Mouse (Mus musculus) intestine, embryonic 15.5 days (tissue): ENCODE data around the gene AC129217.1. TPM values are rescaled to one million over a fixed set of nuclear protein-coding genes. Genes with fewer than 3 reads are reported as not detected.

Experiments
- ATAC-seq: fragments of 200-750 bp; cut with Nextera tagmentation; 2 replicates; pipeline ENCODE4 v1.8.0; 2017; ENCODE audit warnings: moderate TSS enrichment, moderate library complexity
- H3K27ac ChIP-seq: fragments of 300-500 bp; sonication (generic); 2 replicates; pipeline ENCODE4 v1.5.1; 2015; ENCODE audit warnings: mild to moderate bottlenecking, inconsistent platforms
- H3K27me3 ChIP-seq: fragments of 300-500 bp; sonication (generic); replicated peaks from 2 replicates; pipeline ENCODE4 v1.6.1; 2015; ENCODE audit warnings: inconsistent platforms
- H3K36me3 ChIP-seq: fragments of 300-500 bp; sonication (generic); 2 replicates; pipeline ENCODE4 v1.6.1; 2015; ENCODE audit warnings: inconsistent platforms
- H3K4me1 ChIP-seq: fragments of 300-500 bp; sonication (generic); replicated peaks from 2 replicates; pipeline ENCODE4 v1.6.1; 2015; ENCODE audit warnings: inconsistent platforms
- H3K4me2 ChIP-seq: fragments of 300-500 bp; sonication (generic); replicated peaks from 2 replicates; pipeline ENCODE4 v1.6.1; 2015; ENCODE audit warnings: mild to moderate bottlenecking, inconsistent platforms
- H3K4me3 ChIP-seq: fragments of 300-500 bp; sonication (generic); replicated peaks from 2 replicates; pipeline ENCODE4 v1.5.1; 2015; ENCODE audit warnings: inconsistent platforms
- H3K9ac ChIP-seq: fragments of 300-500 bp; sonication (generic); 2 replicates; pipeline ENCODE4 v1.6.1; 2015; ENCODE audit warnings: inconsistent platforms
- H3K9me3 ChIP-seq: fragments of 300-500 bp; sonication (generic); 2 replicates; pipeline ENCODE4 v1.6.1; 2016; ENCODE audit warnings: inconsistent platforms
- WGBS: fragments of 180-500 bp; shearing (Covaris S2); methylation state at CpG from one replicate; pipeline ENCODE4 v1.1.7; 2015; 5-methylcytosine and 5-hydroxymethylcytosine counted together
- polyA plus RNA-seq: library from polyadenylated mRNA; unstranded; fragments of >200 nt; fragmentation: Nextera tagmentation; extraction: Ambion mirVana; gene quantifications from 2 replicates; pipeline ENCODE4 v1.2.1, GENCODE M21; 2015

The AC129217.1 gene
- polyA plus RNA-seq, 1 experiment from 2014 or later: not detected

GRCm38 (mm10) chr19:8837251-8837791 is 7.7 kb downstream of the AC129217.1 start, which contains the start of gene Bscl2:
Gene Bscl2 (plus strand): TSS chr19:8837467.
- peak within 1 kb of the TSS; percentile 97 for H3K27ac ChIP-seq
- H3K36me3 ChIP-seq: peaks cover 20% of the 10 kb centered on the region
- no peaks in the 10 kb centered on the region for H3K9me3 ChIP-seq
- peak within 1 kb of the TSS; percentile 91 for H3K4me2 ChIP-seq
- peak within 1 kb of the TSS; percentile 50 for H3K4me3 ChIP-seq
- peaks cover 12% of the 10 kb centered on the region for H3K4me1 ChIP-seq
- peak within 1 kb of the TSS; percentile 68 for H3K9ac ChIP-seq
- ATAC-seq: peak; percentile 83
- 1% methylated on average over 38 of the region's 38 CpGs for WGBS
- no peaks in the 10 kb centered on the region for H3K27me3 ChIP-seq

- peak; percentile 8; the same call in 1 of the 2 replicates for ATAC-seq
- Histone ChIP-seq H3K4me2 (peak overlapping the region; percentile 91), H3K36me3 (peaks cover 12% of the 10 kb centered on the region), H3K4me3 (peak overlapping the region; percentile 50), H3K9ac (peak overlapping the region; percentile 68), H3K27me3 (no peaks in the 10 kb centered on the region), H3K9me3 (no peaks in the 10 kb centered on the region), H3K4me1 (peaks cover 12% of the 10 kb centered on the region), H3K27ac (peak overlapping the region; percentile 97)
- 20% methylated on average over 15 of the region's 15 CpGs for WGBS
These were observed 8.6 kb downstream of the AC129217.1 start for GRCm38 (mm10) chr19:8838041-8838730.

GRCm38 (mm10) chr19:8839103-8839907 is 9.7 kb downstream of the AC129217.1 start, which contains the start of gene Gng3:
Gene Gng3 (minus strand): TSS chr19:8839194.
- ATAC-seq: no peak
- H3K4me1 ChIP-seq: peaks cover 12% of the 10 kb centered on the region
- peak within 1 kb of the TSS; percentile 91 for H3K4me2 ChIP-seq
- peak within 1 kb of the TSS; percentile 68 for H3K9ac ChIP-seq
- peaks cover 7% of the 10 kb centered on the region; the same call in 1 of the 2 replicates for H3K36me3 ChIP-seq
- no peaks in the 10 kb centered on the region for H3K9me3 ChIP-seq
- WGBS: 69% methylated on average over 11 of the region's 11 CpGs
- no peaks in the 10 kb centered on the region for H3K27me3 ChIP-seq
- peak within 1 kb of the TSS; percentile 50 for H3K4me3 ChIP-seq
- peak within 1 kb of the TSS; percentile 97 for H3K27ac ChIP-seq

- H3K4me1 ChIP-seq: peaks cover 12% of the 10 kb centered on the region
- H3K27ac ChIP-seq: no peak overlapping the region
- peak overlapping the region; percentile 62 for H3K9ac ChIP-seq
- no peaks in the 10 kb centered on the region for H3K9me3 ChIP-seq
- WGBS: 25% methylated on average over 29 of the region's 29 CpGs
- H3K27me3 ChIP-seq: no peaks in the 10 kb centered on the region
- H3K4me2 ChIP-seq: peak overlapping the region; percentile 88
- H3K36me3 ChIP-seq: 0 out of 2 replicates have a peak, but pooled peaks cover 2% of the 10 kb centered on the region
- H3K4me3 ChIP-seq: peak overlapping the region; percentile 50
- ATAC-seq: peak; percentile 81
These were observed 10.6 kb downstream of the AC129217.1 start for GRCm38 (mm10) chr19:8839908-8840791.

GRCm38 (mm10) chr19:8841012-8841411 is 11.4 kb downstream of the AC129217.1 start:
- H3K4me1 ChIP-seq: peaks cover 12% of the 10 kb centered on the region
- H3K27me3 ChIP-seq: no peaks in the 10 kb centered on the region
- ATAC-seq: no peak
- H3K4me2 ChIP-seq: peak overlapping the region; percentile 88
- peak overlapping the region; percentile 50 for H3K4me3 ChIP-seq
- H3K9ac ChIP-seq: peak overlapping the region; percentile 62
- no peak overlapping the region for H3K27ac ChIP-seq
- no peaks in the 10 kb centered on the region for H3K9me3 ChIP-seq
- H3K36me3 ChIP-seq: peaks cover 3% of the 10 kb centered on the region; the same call in 1 of the 2 replicates
- 90% methylated on average over 7 of the region's 7 CpGs for WGBS

- Histone ChIP-seq H3K4me2 (no peak overlapping the region), H3K4me1 (peaks cover 8% of the 10 kb centered on the region), H3K36me3 (peaks cover 8% of the 10 kb centered on the region; the same call in 1 of the 2 replicates), H3K27me3 (no peaks in the 10 kb centered on the region), H3K9me3 (no peaks in the 10 kb centered on the region), H3K4me3 (no peak overlapping the region), H3K27ac (no peak overlapping the region), H3K9ac (0 out of 2 replicates have a peak overlapping the region, but pooled peaks have one; percentile 1)
- no peak for ATAC-seq
- 83% methylated on average over 6 of the region's 6 CpGs for WGBS
These were observed 13.4 kb downstream of the AC129217.1 start for GRCm38 (mm10) chr19:8842961-8843360.

- H3K4me1 ChIP-seq: peaks cover 3% of the 10 kb centered on the region; the same call in 1 of the 2 replicates
- 63% methylated on average over 5 of the region's 5 CpGs for WGBS
- no peak overlapping the region for H3K4me2 ChIP-seq
- H3K9me3 ChIP-seq: no peaks in the 10 kb centered on the region
- no peak for ATAC-seq
- peaks cover 8% of the 10 kb centered on the region; the same call in 1 of the 2 replicates for H3K36me3 ChIP-seq
- H3K9ac ChIP-seq: no peak overlapping the region
- no peaks in the 10 kb centered on the region for H3K27me3 ChIP-seq
- no peak overlapping the region for H3K4me3 ChIP-seq
- H3K27ac ChIP-seq: no peak overlapping the region
These were observed 15.0 kb downstream of the AC129217.1 start for GRCm38 (mm10) chr19:8844371-8845129.

GRCm38 (mm10) chr19:8848356-8848755 is 18.8 kb downstream of the AC129217.1 start:
- Histone ChIP-seq H3K9me3 (no peaks in the 10 kb centered on the region), H3K27ac (no peak overlapping the region), H3K36me3 (peaks cover 8% of the 10 kb centered on the region; the same call in 1 of the 2 replicates), H3K9ac (no peak overlapping the region), H3K4me2 (no peak overlapping the region), H3K27me3 (no peaks in the 10 kb centered on the region), H3K4me1 (peaks cover 13% of the 10 kb centered on the region; the same call in 1 of the 2 replicates), H3K4me3 (no peak overlapping the region)
- ATAC-seq: no peak
- 63% methylated on average over 5 of the region's 5 CpGs for WGBS

- H3K36me3 ChIP-seq: peaks cover 8% of the 10 kb centered on the region; the same call in 1 of the 2 replicates
- H3K4me3 ChIP-seq: no peak within 1 kb of the TSS
- no peaks in the 10 kb centered on the region for H3K9me3 ChIP-seq
- ATAC-seq: peak; percentile 89
- H3K4me1 ChIP-seq: peaks cover 13% of the 10 kb centered on the region; the same call in 1 of the 2 replicates
- H3K27me3 ChIP-seq: no peaks in the 10 kb centered on the region
- no peak within 1 kb of the TSS for H3K9ac ChIP-seq
- WGBS: 20% methylated on average over 7 of the region's 7 CpGs
- H3K27ac ChIP-seq: 0 out of 2 replicates have a peak within 1 kb of the TSS, but pooled peaks have one; percentile 28
- H3K4me2 ChIP-seq: peak within 1 kb of the TSS; percentile 22; the same call in 1 of the 2 replicates
These were observed 20.9 kb downstream of the AC129217.1 start, which contains the start of gene Lrrn4cl for GRCm38 (mm10) chr19:8850402-8850901. Gene Lrrn4cl (plus strand): TSS chr19:8850768.

- WGBS: 44% methylated on average over 7 of the region's 7 CpGs
- no peak overlapping the region for H3K9ac ChIP-seq
- H3K36me3 ChIP-seq: peaks cover under 1% of the 10 kb centered on the region; the same call in 1 of the 2 replicates
- no peak for ATAC-seq
- H3K4me2 ChIP-seq: no peak overlapping the region
- H3K4me1 ChIP-seq: peaks cover 13% of the 10 kb centered on the region; the same call in 1 of the 2 replicates
- H3K27me3 ChIP-seq: no peaks in the 10 kb centered on the region
- H3K4me3 ChIP-seq: no peak overlapping the region
- H3K9me3 ChIP-seq: no peaks in the 10 kb centered on the region
- no peak overlapping the region for H3K27ac ChIP-seq
These were observed 22.1 kb downstream of the AC129217.1 start for GRCm38 (mm10) chr19:8851639-8852038.
